Mouse (Mus musculus) cerebellum, postnatal 14 days (tissue): Measurements from ENCODE around the gene Acvr1c.

Experiments used
- DNase-seq, 2 experiments: peaks; one replicate each; pipeline ENCODE4 v3.0.0; 2021; ENCODE audit warnings: mixed read lengths in 2 of 2

Acvr1c gene

DNA sequence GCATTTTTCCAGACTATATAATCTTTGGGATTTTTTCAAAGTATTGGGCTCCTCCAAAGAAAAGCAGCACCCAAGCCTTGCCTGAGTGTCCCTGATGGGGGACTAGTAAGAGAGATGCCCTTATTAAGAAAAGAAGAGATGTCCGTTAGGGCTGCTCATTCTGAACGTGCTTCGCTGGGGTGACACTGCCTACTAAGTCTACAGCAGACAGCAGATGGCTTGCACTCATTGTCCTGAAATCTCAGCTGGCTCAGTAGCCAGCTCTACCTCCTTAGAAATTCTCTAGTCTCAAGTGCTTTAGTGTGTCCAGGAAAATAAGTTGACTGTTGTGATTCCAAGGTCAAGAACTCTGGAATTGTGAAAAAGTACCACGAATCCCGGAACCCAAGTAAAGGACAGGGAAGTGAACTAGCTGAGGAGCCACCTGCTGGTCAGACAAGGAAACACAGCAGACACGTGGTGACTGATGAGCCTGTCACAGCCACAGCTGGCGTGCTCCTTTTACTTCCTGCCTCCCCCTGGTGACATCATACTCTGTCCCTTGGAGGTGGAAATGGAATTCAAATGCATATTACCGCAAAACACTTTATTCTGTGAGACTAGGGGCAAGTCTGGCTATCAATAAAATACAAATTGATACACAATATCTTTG, 75.3 kb downstream of the Acvr1c start:
- DNase-seq = peak; percentile 50 to 68

DNA sequence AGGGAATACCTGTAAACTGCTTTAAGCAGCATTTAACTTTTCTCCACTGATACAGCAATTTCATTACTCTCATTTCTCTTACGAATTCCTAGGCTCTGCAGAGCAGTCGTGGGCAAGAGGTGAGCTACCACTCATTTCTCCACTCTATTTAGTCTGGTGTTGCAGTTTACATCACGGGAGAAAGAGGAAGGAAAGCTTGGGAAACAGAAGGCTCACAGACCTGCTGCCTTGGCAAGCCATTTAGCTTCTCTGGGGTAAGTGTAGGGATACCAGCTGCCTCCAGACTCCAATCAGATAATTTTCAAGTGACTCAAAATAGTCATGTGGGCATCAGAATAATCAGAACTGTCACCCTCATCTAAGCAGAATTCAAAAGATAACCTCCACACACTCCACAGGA, 76.6 kb downstream of the Acvr1c start:
- peak; percentile 13 to 40 for DNase-seq

DNA sequence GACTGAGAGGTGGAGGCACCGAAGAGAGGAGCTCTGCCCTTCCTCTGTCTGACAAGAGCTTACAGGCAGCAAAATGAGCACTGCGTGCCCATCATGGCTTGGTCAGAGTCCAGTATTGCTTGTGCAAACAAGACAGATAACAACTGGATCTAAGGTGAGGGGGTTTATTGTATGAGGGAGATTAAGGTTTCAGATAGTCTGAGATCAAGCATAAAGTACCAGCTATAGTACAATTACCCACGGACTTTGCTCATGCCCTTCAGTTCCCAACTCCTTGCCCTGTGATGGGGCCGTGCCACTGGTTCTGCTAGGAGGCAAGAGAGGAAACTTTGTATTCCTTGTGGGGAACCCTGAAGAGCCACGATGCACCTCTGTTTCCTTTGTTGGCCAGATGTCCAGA, 78.5 kb downstream of the Acvr1c start:
- no peak for DNase-seq

DNA sequence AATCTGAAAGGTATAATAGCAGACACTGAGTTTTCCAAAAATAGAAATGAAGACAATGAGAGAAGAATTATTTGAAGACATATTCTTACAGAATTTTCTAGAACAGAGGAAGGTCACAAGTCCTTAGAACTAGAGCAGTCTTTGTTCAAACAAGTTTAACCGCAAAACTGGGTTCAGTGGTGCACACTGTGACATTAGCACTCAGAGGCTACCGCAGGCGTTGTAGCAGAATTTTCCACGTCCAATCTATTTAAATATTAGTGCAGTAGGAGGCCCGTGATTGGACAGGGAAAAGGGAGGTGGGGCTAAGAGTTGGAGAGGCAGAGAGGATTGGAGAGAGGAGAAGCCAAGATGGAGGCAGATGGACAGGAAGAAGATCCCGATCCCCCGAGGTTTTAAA, 81.2 kb downstream of the Acvr1c start:
- DNase-seq = no peak

DNA sequence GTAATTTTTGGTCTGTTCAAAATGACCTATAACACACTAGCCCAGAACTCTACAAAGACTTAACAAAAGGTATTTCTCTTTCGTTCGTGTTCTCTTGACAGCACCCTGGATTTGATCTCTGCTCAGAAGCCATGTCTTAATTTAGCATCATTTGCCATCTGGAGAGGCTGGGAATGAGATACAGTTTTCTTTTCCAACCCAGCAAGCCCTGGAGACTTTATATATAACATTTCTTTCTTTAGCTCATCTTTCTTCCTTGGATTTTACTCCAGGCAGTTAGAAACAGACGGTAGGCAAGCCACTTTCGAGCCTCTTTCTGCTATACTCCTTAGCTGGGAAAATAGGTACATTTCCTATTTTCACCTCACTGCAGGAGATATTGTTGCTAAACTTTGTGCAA, 117.1 kb downstream of the Acvr1c start:
- peak in 1 of 2 experiments; percentile 36 for DNase-seq

DNA sequence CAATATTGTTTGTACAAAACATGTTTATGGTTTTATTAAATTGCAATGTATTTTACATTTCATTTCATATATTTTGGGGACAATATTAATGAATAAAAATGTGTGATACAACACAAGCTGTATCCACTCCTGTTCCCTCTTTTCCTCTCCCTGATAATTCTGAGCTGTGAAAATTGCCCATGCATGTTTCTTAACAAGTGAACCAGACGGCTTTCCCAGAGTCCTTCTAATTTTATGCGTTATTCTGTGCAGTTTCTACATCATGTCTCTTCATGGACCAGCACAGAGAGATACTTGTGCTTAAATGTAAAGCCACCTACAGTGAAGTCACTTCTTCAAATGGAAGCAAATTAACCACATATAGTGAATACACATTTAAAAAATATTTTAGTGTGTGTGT, 120.2 kb downstream of the Acvr1c start:
- DNase-seq = no peak
